Mouse (Mus musculus) CH12.LX (cell line): ENCODE results near the gene Fam117a.

Experiments used
- CTCF ChIP-seq, 2 experiments: IDR thresholded peaks in 1 of 2; conservative IDR thresholded peaks in 1 of 2; 2 replicates each; pipeline ENCODE4 v1.5.1; 2011 to 2012; ENCODE audit warnings: low read depth in 2 of 2, low read length in 2 of 2, improper control_type of control experiment in 1 of 2, inconsistent platforms in 1 of 2, mild to moderate bottlenecking in 1 of 2, moderate library complexity in 1 of 2
- EP300 ChIP-seq: IDR thresholded peaks from 2 replicates; pipeline ENCODE4 v1.6.1; 2011; ENCODE audit warnings: low read length, improper control_type of control experiment
- MAX ChIP-seq: IDR thresholded peaks from 2 replicates; pipeline ENCODE4 v1.6.1; 2011; ENCODE audit warnings: low read length, improper control_type of control experiment
- NRF1 ChIP-seq: IDR thresholded peaks from 2 replicates; pipeline ENCODE4 v1.6.1; 2014; ENCODE audit warnings: low read depth, mild to moderate bottlenecking, inconsistent platforms, low read length, improper control_type of control experiment, moderate library complexity
- POLR2A ChIP-seq: IDR thresholded peaks from 2 replicates; pipeline ENCODE4 v1.6.1; 2011; ENCODE audit warnings: low read depth, mild to moderate bottlenecking, improper control_type of control experiment, low read length

GRCm38 (mm10) chr11:95392223-95392667 lies 55.4 kb downstream of the Fam117a start:
- no peak for TF ChIP-seq EP300
- no peak for TF ChIP-seq MAX
- TF ChIP-seq POLR2A, result no peak; the same call in 1 of the 2 replicates
- no peak for TF ChIP-seq CTCF (conservative IDR thresholded peaks at IDR 0.05 in 1 of 2, IDR thresholded peaks at IDR 0.05 in 1 of 2; ENCODE audit: low read depth in 2 of 2, low read length in 2 of 2)
- TF ChIP-seq NRF1, result no peak
